ENCODE assay signal across 9 mouse cellular contexts in the genomic region with DNA sequence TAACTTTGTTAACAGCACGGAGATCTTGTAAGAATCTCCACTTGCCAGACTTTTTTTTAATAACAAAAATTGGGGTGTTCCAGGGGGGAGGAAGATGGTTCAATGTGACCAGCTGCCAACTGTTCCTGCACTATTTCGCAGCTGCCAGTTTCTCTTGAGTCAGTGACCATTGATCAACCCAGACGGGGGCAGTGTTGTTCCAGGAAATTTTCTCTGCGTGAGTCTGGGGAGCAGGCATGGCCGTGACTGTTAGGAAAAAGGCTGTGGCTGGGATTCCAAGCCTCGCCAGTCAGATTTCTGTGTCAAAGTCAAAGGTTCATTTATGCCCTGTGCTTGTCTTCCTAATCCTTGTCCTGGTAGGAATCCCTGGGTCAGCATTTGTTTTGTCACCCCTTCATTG.
DNase-seq lines count a peak whose midpoint lies in the region; ATAC-seq and TF ChIP-seq lines count a peak whose summit lies in the region.
"Had no signal": no experiment of that assay in that cellular context is flagged by ENCODE, and none has a peak within 500 bp of the region (broad histone marks: within the 10 kb centered on the region; RNA-seq: fewer than 3 reads in every experiment).

No protein-coding gene starts in this region.

- no peak overlapping the region for H3K27ac ChIP-seq in heart, postnatal 0 days (ENCODE audit: low read depth)
- no peak overlapping the region for H3K27ac ChIP-seq in spleen, adult 2 months (ENCODE audit: insufficient read depth, low read length)
- H3K27ac ChIP-seq: limb, embryonic 12.5 days had no signal

- peak; percentile 76 for ATAC-seq in heart, postnatal 0 days (ENCODE audit: insufficient read depth, low read depth)
- ATAC-seq in inflammation-experienced regulatory T-cells, adult 6 months = no peak

- H3K9me3 ChIP-seq in heart, postnatal 0 days (replicated peaks; ENCODE audit: control insufficient read depth, low read length) = no peaks in the 10 kb centered on the region
- H3K9me3 ChIP-seq: limb, embryonic 12.5 days had no signal

- 10% methylated on average over 6 of the region's 6 CpGs for WGBS in heart, postnatal 0 days
- WGBS in spleen, adult 2 months = 13% methylated on average over 6 of the region's 6 CpGs

- peak; percentile 77 for TF ChIP-seq CTCF in heart, postnatal 0 days (IDR thresholded peaks at IDR 0.05; ENCODE audit: low read depth)
- TF ChIP-seq CTCF in spleen, adult 2 months (IDR thresholded peaks at IDR 0.05; ENCODE audit: extremely low read depth, insufficient read depth, insufficient read length, insufficient replicate concordance) = peak; percentile 23; the same call in 1 of the 2 replicates

- H3K4me1 ChIP-seq in heart, postnatal 0 days (ENCODE audit: control insufficient read depth, insufficient read depth) = no peaks in the 10 kb centered on the region
- no peaks in the 10 kb centered on the region for H3K4me1 ChIP-seq in spleen, adult 2 months (ENCODE audit: control insufficient read depth, insufficient read depth, insufficient read length)
- H3K4me1 ChIP-seq: limb, embryonic 12.5 days had no signal

- no peak for TF ChIP-seq EP300 in heart, postnatal 0 days (IDR thresholded peaks at IDR 0.05; ENCODE audit: low read depth)

- no peak overlapping the region for H3K4me3 ChIP-seq in heart, postnatal 0 days (ENCODE audit: low read depth, low read length)
- no peak overlapping the region for H3K4me3 ChIP-seq in spleen, adult 2 months (ENCODE audit: extremely low read depth, insufficient read depth, insufficient read length)
- H3K4me3 ChIP-seq: limb, embryonic 12.5 days had no signal

- peak; percentile 13 for DNase-seq in CD4-positive helper T cell, adult 2 months (ENCODE audit: low read depth, low spot score)
- peak; percentile 71 to 76 for DNase-seq in adrenal gland, adult 18-20 months (ENCODE audit: low spot score in 2 of 2)
- peak; percentile 63 for DNase-seq in embryo, embryonic 9.5 days (ENCODE audit: extremely low spot score)
- peak; percentile 71 for DNase-seq in heart, postnatal 0 days (ENCODE audit: low spot score)
- DNase-seq in layer of hippocampus, adult 9-10 months (ENCODE audit: low spot score) = peak; percentile 67
- DNase-seq in lung, postnatal 36 days = peak; percentile 91
- DNase-seq in spleen, adult 2 months (ENCODE audit: low read depth in 1 of 2, low spot score in 2 of 2) = peak in 1 of 2 experiments; percentile 19

- H3K4me2 ChIP-seq in heart, postnatal 0 days (ENCODE audit: low read depth, low read length) = no peak overlapping the region
- H3K4me2 ChIP-seq: limb, embryonic 12.5 days had no signal

- TF ChIP-seq POLR2A in spleen, adult 2 months (IDR thresholded peaks at IDR 0.05; ENCODE audit: low read depth, low read length) = no peak

- no peak overlapping the region for H3K9ac ChIP-seq in heart, postnatal 0 days (replicated peaks; ENCODE audit: low read depth, low read length)
- H3K9ac ChIP-seq: limb, embryonic 12.5 days had no signal

- no peaks in the 10 kb centered on the region for H3K36me3 ChIP-seq in heart, postnatal 0 days (replicated peaks; ENCODE audit: control insufficient read depth, insufficient read depth, low read length)
- no peaks in the 10 kb centered on the region for H3K36me3 ChIP-seq in spleen, adult 2 months (ENCODE audit: control insufficient read depth, insufficient read depth, low read length)
- H3K36me3 ChIP-seq: limb, embryonic 12.5 days had no signal

- 0 out of 2 replicates have a peak, but pooled peaks cover 4% of the 10 kb centered on the region for H3K27me3 ChIP-seq in heart, postnatal 0 days (ENCODE audit: control insufficient read depth, insufficient read depth, low read length)
- no peaks in the 10 kb centered on the region for H3K27me3 ChIP-seq in spleen, adult 2 months (ENCODE audit: control insufficient read depth, insufficient read depth, low read length)
